Mouse (Mus musculus) ES-Bruce4 (cell line): ENCODE results near the gene Ppp4r3a. TPM values are rescaled to one million over a fixed set of nuclear protein-coding genes. Genes with fewer than 3 reads are reported as not detected.

ENCODE experiments used
- H3K27ac ChIP-seq: 2 replicates; pipeline ENCODE4 v1.5.1; 2012; ENCODE audit warnings: low read length, inconsistent platforms; ENCODE audit not compliant: insufficient read depth
- H3K27me3 ChIP-seq: 2 replicates; pipeline ENCODE4 v1.6.1; 2012; ENCODE audit warnings: mild to moderate bottlenecking, low read length, inconsistent platforms; ENCODE audit not compliant: control insufficient read depth, poor library complexity, insufficient read depth, severe bottlenecking
- H3K36me3 ChIP-seq: 2 replicates; pipeline ENCODE4 v1.6.1; 2012; ENCODE audit warnings: inconsistent platforms, mild to moderate bottlenecking, low read length, moderate library complexity; ENCODE audit not compliant: control insufficient read depth, poor library complexity, insufficient read depth, severe bottlenecking
- H3K4me1 ChIP-seq: one replicate; pipeline ENCODE4 v1.8.1; 2011; ENCODE audit warnings: low read length; ENCODE audit not compliant: control insufficient read depth, insufficient read depth
- H3K4me3 ChIP-seq: 2 replicates; pipeline ENCODE4 v1.5.1; 2011; ENCODE audit warnings: low read depth, mild to moderate bottlenecking, low read length
- H3K9ac ChIP-seq: 2 replicates; pipeline ENCODE4 v1.6.1; 2012; ENCODE audit warnings: low read depth, mild to moderate bottlenecking, inconsistent platforms; ENCODE audit not compliant: poor library complexity, severe bottlenecking
- H3K9me3 ChIP-seq: replicated peaks from 2 replicates; pipeline ENCODE4 v1.6.1; 2012; ENCODE audit warnings: mild to moderate bottlenecking, low read length, inconsistent platforms; ENCODE audit not compliant: control insufficient read depth, poor library complexity, insufficient read depth, severe bottlenecking
- CTCF ChIP-seq: IDR thresholded peaks from one replicate; pipeline ENCODE4 v1.8.1; 2011; ENCODE audit warnings: low read depth, low read length
- EP300 ChIP-seq: IDR thresholded peaks from 2 replicates; pipeline ENCODE4 v1.6.1; 2011; ENCODE audit warnings: low read depth, low read length; ENCODE audit not compliant: insufficient read depth
- POLR2A ChIP-seq: IDR thresholded peaks from one replicate; pipeline ENCODE4 v1.8.1; 2011; ENCODE audit warnings: low read length; ENCODE audit not compliant: insufficient read depth
- polyA plus RNA-seq: library from polyadenylated mRNA; stranded (reverse); fragments of >200 nt; gene quantifications from 2 replicates; pipeline ENCODE4 v1.2.4, GENCODE M21; 2011; ENCODE audit warnings: low read depth; ENCODE audit not compliant: missing spikeins, insufficient read depth, insufficient read length

Ppp4r3a gene
- polyA plus RNA-seq, 1 experiment = 144 TPM

GRCm38 (mm10) chr12:100992505-100992904, 91.0 kb downstream of the Ppp4r3a start:
- no peak overlapping the region for H3K9ac ChIP-seq
- H3K27me3 ChIP-seq = no peaks in the 10 kb centered on the region
- H3K4me1 ChIP-seq = peaks cover 17% of the 10 kb centered on the region
- no peak overlapping the region for H3K4me3 ChIP-seq
- H3K9me3 ChIP-seq = no peaks in the 10 kb centered on the region
- TF ChIP-seq POLR2A (no peak), CTCF (no peak)
- no peak overlapping the region for H3K27ac ChIP-seq
- H3K36me3 ChIP-seq = no peaks in the 10 kb centered on the region

- H3K27ac ChIP-seq = no peak overlapping the region
- no peaks in the 10 kb centered on the region for H3K27me3 ChIP-seq
- TF ChIP-seq EP300 = no peak
- no peak for TF ChIP-seq POLR2A
- no peak for TF ChIP-seq CTCF
- no peaks in the 10 kb centered on the region for H3K36me3 ChIP-seq
- no peak overlapping the region for H3K9ac ChIP-seq
- H3K4me1 ChIP-seq = peaks cover 13% of the 10 kb centered on the region
- H3K9me3 ChIP-seq = no peaks in the 10 kb centered on the region
- H3K4me3 ChIP-seq = no peak overlapping the region
Observed at GRCm38 (mm10) chr12:100991119-100991518, 92.4 kb downstream of the Ppp4r3a start.

GRCm38 (mm10) chr12:100990291-100990690, 93.2 kb downstream of the Ppp4r3a start:
- Histone ChIP-seq H3K4me1 (peaks cover 7% of the 10 kb centered on the region), H3K9ac (no peak overlapping the region), H3K36me3 (no peaks in the 10 kb centered on the region), H3K27ac (no peak overlapping the region), H3K27me3 (no peaks in the 10 kb centered on the region), H3K4me3 (no peak overlapping the region), H3K9me3 (no peaks in the 10 kb centered on the region)
- TF ChIP-seq POLR2A (no peak), CTCF (no peak), EP300 (no peak)

- Histone ChIP-seq H3K36me3 (no peaks in the 10 kb centered on the region), H3K4me3 (no peak overlapping the region), H3K4me1 (peaks cover 7% of the 10 kb centered on the region), H3K27me3 (no peaks in the 10 kb centered on the region), H3K27ac (no peak overlapping the region), H3K9ac (no peak overlapping the region), H3K9me3 (no peaks in the 10 kb centered on the region)
- TF ChIP-seq CTCF = no peak
- no peak for TF ChIP-seq POLR2A
- no peak for TF ChIP-seq EP300
Observed at GRCm38 (mm10) chr12:100989780-100990288, 93.7 kb downstream of the Ppp4r3a start.

Other genes with a start within 250 kb of the Ppp4r3a start
- gene Gpr68, start 175.5 kb downstream of the Ppp4r3a start, polyA plus RNA-seq = 0.43 and 0.62 TPM in 2 replicates
- 69.0 and 73.5 TPM in 2 replicates for gene Ccdc88c, start 54.6 kb downstream of the Ppp4r3a start, polyA plus RNA-seq